Mouse (Mus musculus) intestine, embryonic 16.5 days (tissue): Measurements from ENCODE around the gene A26c2. TPM values are rescaled to one million over a fixed set of nuclear protein-coding genes. Genes with fewer than 3 reads are reported as not detected.

Experiments used
- ATAC-seq: fragments of 200-750 bp; cut with Nextera tagmentation; 2 replicates; pipeline ENCODE4 v1.8.0; 2017; ENCODE audit warnings: moderate TSS enrichment, moderate library complexity
- H3K27ac ChIP-seq: fragments of 300-500 bp; sonication (generic); 2 replicates; pipeline ENCODE4 v1.5.1; 2014; ENCODE audit warnings: mild to moderate bottlenecking, low read length
- H3K27me3 ChIP-seq: fragments of 300-500 bp; sonication (generic); replicated peaks from 2 replicates; pipeline ENCODE4 v1.6.1; 2014; ENCODE audit warnings: low read length, control low read depth, mixed read lengths; ENCODE audit not compliant: control insufficient read depth, insufficient read depth
- H3K36me3 ChIP-seq: fragments of 300-500 bp; sonication (generic); 2 replicates; pipeline ENCODE4 v1.6.1; 2014; ENCODE audit warnings: low read length, control low read depth; ENCODE audit not compliant: control insufficient read depth, insufficient read depth
- H3K4me1 ChIP-seq: fragments of 300-500 bp; sonication (generic); 2 replicates; pipeline ENCODE4 v1.6.1; 2014; ENCODE audit warnings: low read length, control low read depth, mixed read lengths; ENCODE audit not compliant: control insufficient read depth, insufficient read depth
- H3K4me2 ChIP-seq: fragments of 300-500 bp; sonication (generic); 2 replicates; pipeline ENCODE4 v1.6.1; 2014; ENCODE audit warnings: low read depth, low read length, control low read depth
- H3K4me3 ChIP-seq: fragments of 300-500 bp; sonication (generic); 2 replicates; pipeline ENCODE4 v1.5.1; 2014; ENCODE audit warnings: mild to moderate bottlenecking, low read length
- H3K9ac ChIP-seq: fragments of 300-500 bp; sonication (generic); 2 replicates; pipeline ENCODE4 v1.6.1; 2014; ENCODE audit warnings: low read depth, low read length
- H3K9me3 ChIP-seq: fragments of 300-500 bp; sonication (generic); 2 replicates; pipeline ENCODE4 v1.6.1; 2016; ENCODE audit warnings: low read length, control low read depth; ENCODE audit not compliant: control insufficient read depth
- WGBS: fragments of 180-500 bp; shearing (Covaris S2); extraction: QIAGEN DNeasy Blood & Tissue Kit; methylation state at CpG from one replicate; pipeline ENCODE4 v1.1.7; 2014; 5-methylcytosine and 5-hydroxymethylcytosine counted together
- polyA plus RNA-seq: library from polyadenylated mRNA; unstranded; fragments of >200 nt; fragmentation: Nextera tagmentation; extraction: Ambion mirVana; gene quantifications from 2 replicates; pipeline ENCODE4 v1.2.1, GENCODE M21; 2015

Gene A26c2
- not detected in 2 replicates for polyA plus RNA-seq

DNA sequence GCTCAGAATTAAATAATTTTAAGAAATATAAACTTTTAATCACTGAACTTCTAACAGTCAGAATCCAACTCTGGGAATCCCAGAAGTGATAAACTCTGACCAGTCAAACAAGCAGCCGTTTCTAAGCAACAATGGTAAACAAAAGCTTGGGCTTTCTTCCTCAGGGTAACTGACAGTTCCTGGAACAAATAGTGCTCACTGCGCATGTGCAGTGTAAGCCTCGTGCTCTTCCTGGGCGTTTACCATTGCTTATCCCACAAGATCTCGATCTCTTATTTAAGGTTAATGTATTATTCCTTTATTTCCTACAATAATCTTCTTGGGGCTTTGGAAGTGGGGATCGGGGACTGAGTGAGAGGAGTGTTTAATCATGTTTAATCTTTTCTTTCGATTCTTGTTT lies at the start of gene A26c2:
Gene A26c2 (minus strand): TSS at position 101 of the 400 bp plus-strand sequence.
- no peak within 1 kb of the TSS for H3K4me2 ChIP-seq
- H3K36me3 ChIP-seq: no peaks in the 10 kb centered on the region
- no peak within 1 kb of the TSS for H3K4me3 ChIP-seq
- 76% methylated on average over 7 of the region's 7 CpGs for WGBS
- H3K9ac ChIP-seq: no peak within 1 kb of the TSS
- no peak for ATAC-seq
- no peaks in the 10 kb centered on the region for H3K9me3 ChIP-seq
- no peak within 1 kb of the TSS for H3K27ac ChIP-seq
- H3K4me1 ChIP-seq: no peaks in the 10 kb centered on the region
- H3K27me3 ChIP-seq: no peaks in the 10 kb centered on the region

DNA sequence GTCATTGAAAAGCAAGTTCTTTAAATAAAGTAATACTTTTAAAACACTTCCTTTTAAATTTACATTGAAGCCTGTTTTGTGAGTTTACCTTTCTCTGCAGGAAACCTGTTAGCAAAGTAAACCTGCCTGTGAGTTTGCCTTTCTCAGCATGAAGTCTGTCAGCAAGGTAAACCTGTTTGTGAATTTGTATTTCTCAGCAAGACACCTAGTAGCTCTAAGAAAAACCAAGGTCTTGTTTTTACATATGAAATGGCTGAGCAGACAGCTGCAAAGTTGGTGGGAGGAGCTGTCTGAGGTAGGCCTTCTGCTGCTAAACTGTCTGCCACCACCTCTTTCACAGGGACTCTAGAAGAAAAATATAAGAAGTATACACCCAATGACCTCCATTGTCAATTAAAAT lies 28.0 kb upstream of the A26c2 start:
- Histone ChIP-seq H3K4me2 (no peak overlapping the region), H3K27me3 (no peaks in the 10 kb centered on the region), H3K4me3 (no peak overlapping the region), H3K4me1 (no peaks in the 10 kb centered on the region), H3K9ac (no peak overlapping the region), H3K9me3 (no peaks in the 10 kb centered on the region), H3K27ac (no peak overlapping the region), H3K36me3 (no peaks in the 10 kb centered on the region)
- no peak for ATAC-seq
